26 mouse cellular contexts compared by ENCODE assay signal in genomic region chr4:24793726-24794345, GRCm38 (mm10). TPM values are rescaled to one million over a fixed set of nuclear protein-coding genes. Genes with fewer than 3 reads are reported as not detected.
A peak's percentile ranks its signal among the peaks of the same experiment; 100 is the strongest.
DNase-seq lines count a peak whose midpoint lies in the region; ATAC-seq and TF ChIP-seq lines count a peak whose summit lies in the region.
"Had no signal": no experiment of that assay in that cellular context is flagged by ENCODE, and none has a peak within 500 bp of the region (broad histone marks: within the 10 kb centered on the region; RNA-seq: fewer than 3 reads in every experiment).

No protein-coding gene starts in this region.

- ATAC-seq in frontal cortex, adult (ENCODE audit: low TSS enrichment) = peak; percentile 78
- ATAC-seq: intestine, embryonic 15.5 days; midbrain, embryonic 15.5 days had no signal

- H3K4me3 ChIP-seq in layer of hippocampus, adult 2 months = no peak overlapping the region
- H3K4me3 ChIP-seq: intestine, embryonic 15.5 days; limb, embryonic 13.5 days; lung, embryonic 15.5 days; midbrain, embryonic 10.5 days; midbrain, embryonic 15.5 days; neural tube, embryonic 15.5 days had no signal

- H3K27ac ChIP-seq in layer of hippocampus, adult 2 months = peak overlapping the region; percentile 33; the same call in 1 of the 2 replicates
- H3K27ac ChIP-seq: hindbrain, embryonic 14.5 days; intestine, embryonic 15.5 days; kidney, postnatal 0 days; limb, embryonic 13.5 days; lung, embryonic 15.5 days; midbrain, embryonic 10.5 days; midbrain, embryonic 15.5 days; neural tube, embryonic 15.5 days had no signal

- no peak for TF ChIP-seq CTCF in layer of hippocampus, adult 2 months (conservative IDR thresholded peaks at IDR 0.05)

- peak; percentile 4 for DNase-seq in embryo, embryonic 10.5 days (ENCODE audit: low spot score)
- no peak for DNase-seq in embryo, embryonic 9.5 days (ENCODE audit: extremely low spot score)
- no peak for DNase-seq in frontal cortex, postnatal 25 days (ENCODE audit: low spot score in 2 of 2)
- DNase-seq in layer of hippocampus, adult 2 months (ENCODE audit: low spot score in 2 of 2) = no peak
- DNase-seq in layer of hippocampus, postnatal 10 days (ENCODE audit: low spot score in 2 of 2) = no peak
- no peak for DNase-seq in kidney, adult 8-10 months
- DNase-seq: adrenal gland, adult 8-10 months; cerebellum, adult 11 months; cerebellum, adult 9-11 months; gastrocnemius, postnatal 10 days; heart, postnatal 4 days; kidney, adult 2 months; kidney, postnatal 4 days; layer of hippocampus, adult 9-11 months; retina, postnatal 1 day; right cerebral cortex, postnatal 14 days had no signal

RNA-seq across cellular contexts. Expression of gene Klhl32, which starts 57.1 kb away (rescaled TPM):
- total RNA-seq in layer of hippocampus, adult 2 months (2021) = 10 to 100 TPM; 15.6 to 17.5 TPM
- total RNA-seq in layer of hippocampus, postnatal 10 days (2021) = 10 to 100 TPM; 20.3 to 22.4 TPM
- total RNA-seq: megakaryocyte progenitor cell, adult 5-6 weeks had no signal
